13 mouse cellular contexts compared by ENCODE assay signal in the genomic region with DNA sequence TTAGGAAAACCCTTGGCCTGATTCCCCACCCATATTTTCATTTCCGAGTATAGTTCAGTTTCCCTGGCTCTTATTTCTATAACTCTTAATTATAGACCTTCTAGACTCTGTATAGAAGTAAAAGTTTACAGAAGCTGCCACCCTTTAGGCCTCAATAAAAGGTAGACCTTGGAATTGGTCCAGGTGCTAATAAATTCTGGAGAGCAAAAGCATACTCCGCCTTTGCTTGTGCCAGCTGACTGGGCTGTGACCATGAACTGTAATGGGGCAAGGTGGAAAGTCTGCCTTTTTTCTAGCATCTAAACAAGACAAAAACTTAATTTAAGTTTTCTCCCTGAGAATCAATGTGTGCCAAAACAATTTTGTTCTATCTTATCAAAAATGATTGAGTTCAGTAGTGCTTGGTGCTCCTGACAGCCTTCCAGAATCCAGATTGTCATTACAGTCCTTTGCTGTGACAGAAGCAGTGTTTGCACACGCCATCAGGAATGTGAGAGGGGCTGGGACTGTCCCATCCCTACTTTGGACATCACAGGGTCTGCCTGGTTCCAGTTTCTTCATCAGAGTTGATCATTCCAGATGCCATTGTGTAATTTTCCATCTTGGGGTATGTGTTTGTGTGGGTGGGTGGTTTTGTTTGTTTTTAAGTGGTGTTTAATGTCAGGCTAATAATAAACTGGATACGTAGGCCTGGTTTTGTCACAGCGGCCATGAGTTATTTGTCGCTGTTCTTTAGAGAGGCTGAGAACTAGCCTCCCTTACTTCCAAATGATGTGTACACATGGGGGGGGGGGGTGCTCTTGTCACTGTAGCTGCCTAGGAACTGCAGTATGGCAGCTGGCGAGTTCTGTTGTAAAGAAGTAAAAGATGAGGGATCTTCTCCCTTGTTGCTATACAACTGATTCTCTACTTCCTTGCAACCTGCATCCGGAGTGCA.
A peak's percentile ranks its signal among the peaks of the same experiment; 100 is the strongest.
DNase-seq lines count a peak whose midpoint lies in the region; ATAC-seq lines count a peak whose summit lies in the region.
"Had no signal": no experiment of that assay in that cellular context is flagged by ENCODE, and none has a peak within 500 bp of the region (broad histone marks: within the 10 kb centered on the region; RNA-seq: fewer than 3 reads in every experiment).

No protein-coding gene starts in this region.

- DNase-seq in kidney, adult 9 months = peak; percentile 48
- no peak for DNase-seq in kidney, postnatal 4 days
- no peak for DNase-seq in lung, postnatal 14 days
- peak; percentile 7 for DNase-seq in yolk sac, embryonic 10.5 days (ENCODE audit: low spot score)
- DNase-seq: gastrocnemius, postnatal 36 days; thymus, postnatal 25 days had no signal

- no peaks in the 10 kb centered on the region for H3K36me3 ChIP-seq in lung, embryonic 15.5 days
- H3K36me3 ChIP-seq in liver, embryonic 16.5 days (ENCODE audit: control insufficient read depth, insufficient read depth) = no peaks in the 10 kb centered on the region
- H3K36me3 ChIP-seq: hindbrain, embryonic 13.5 days had no signal

- no peak overlapping the region for H3K4me2 ChIP-seq in lung, embryonic 15.5 days
- H3K4me2 ChIP-seq in liver, embryonic 16.5 days (ENCODE audit: low read depth, low read length) = no peak overlapping the region
- H3K4me2 ChIP-seq: hindbrain, embryonic 13.5 days had no signal

- no peaks in the 10 kb centered on the region for H3K9me3 ChIP-seq in lung, embryonic 15.5 days
- H3K9me3 ChIP-seq in liver, embryonic 16.5 days (replicated peaks; ENCODE audit: control insufficient read depth, low read length) = no peaks in the 10 kb centered on the region
- H3K9me3 ChIP-seq: hindbrain, embryonic 13.5 days; megakaryocyte, embryonic 14.5 days had no signal

- peak overlapping the region; percentile 2; the same call in 1 of the 2 replicates for H3K27ac ChIP-seq in lung, embryonic 15.5 days
- peak overlapping the region; percentile 25; the same call in 1 of the 2 replicates for H3K27ac ChIP-seq in liver, embryonic 16.5 days (ENCODE audit: low read length)
- H3K27ac ChIP-seq: hindbrain, embryonic 13.5 days had no signal

- H3K9ac ChIP-seq in lung, embryonic 15.5 days = no peak overlapping the region
- no peak overlapping the region for H3K9ac ChIP-seq in liver, embryonic 16.5 days (ENCODE audit: low read depth, low read length)
- H3K9ac ChIP-seq: hindbrain, embryonic 13.5 days had no signal

- H3K4me1 ChIP-seq in lung, embryonic 15.5 days = peaks cover 15% of the 10 kb centered on the region; the same call in 1 of the 2 replicates
- H3K4me1 ChIP-seq in liver, embryonic 16.5 days (ENCODE audit: control insufficient read depth, low read depth, low read length) = no peaks in the 10 kb centered on the region; the same call in 1 of the 2 replicates

- no peak for ATAC-seq in lung, embryonic 15.5 days (ENCODE audit: borderline replicate concordance, extremely low read depth, low FRiP score, low TSS enrichment)
- peak; percentile 87 for ATAC-seq in liver, embryonic 16.5 days (ENCODE audit: low read depth)
- ATAC-seq in megakaryocyte, adult 5-6 weeks (ENCODE audit: poor library complexity, severe bottlenecking) = no peak
- ATAC-seq in cerebellum, adult (ENCODE audit: insufficient number of reproducible peaks, low FRiP score, low TSS enrichment) = no peak
- ATAC-seq: forebrain, embryonic 16.5 days had no signal

- 71% methylated on average over 8 of the region's 8 CpGs for WGBS in lung, embryonic 15.5 days
- 69% methylated on average over 8 of the region's 8 CpGs for WGBS in liver, embryonic 16.5 days (ENCODE audit: insufficient replicate concordance)

- H3K4me3 ChIP-seq in lung, embryonic 15.5 days = no peak overlapping the region
- no peak overlapping the region for H3K4me3 ChIP-seq in liver, embryonic 16.5 days (ENCODE audit: low read depth, low read length)
- H3K4me3 ChIP-seq: hindbrain, embryonic 13.5 days; megakaryocyte, embryonic 14.5 days had no signal

- H3K27me3 ChIP-seq in lung, embryonic 15.5 days = no peaks in the 10 kb centered on the region
- no peaks in the 10 kb centered on the region for H3K27me3 ChIP-seq in liver, embryonic 16.5 days (ENCODE audit: control insufficient read depth, insufficient read depth, low read depth, low read length)
- H3K27me3 ChIP-seq: hindbrain, embryonic 13.5 days; megakaryocyte, embryonic 14.5 days had no signal

Comparison
In these comparisons a context has a peak if more than half of its experiments do, and no peak if none do; other contexts are left out.
1. DNase-seq: peak in kidney, adult 9 months (single experiment) and yolk sac, embryonic 10.5 days (single experiment); none in kidney, postnatal 4 days (0 of 2) and lung, postnatal 14 days (single experiment).